Mouse (Mus musculus) MEL (cell line): ENCODE results near the gene Gm20388.

Source experiments
- CHD1 ChIP-seq: IDR thresholded peaks from 2 replicates; pipeline ENCODE4 v1.6.1; 2012; ENCODE audit warnings: low read depth, mild to moderate bottlenecking, inconsistent platforms, low read length, improper control_type of control experiment
- GABPA ChIP-seq: IDR thresholded peaks from 2 replicates; pipeline ENCODE4 v1.6.1; 2012; ENCODE audit warnings: low read depth, mild to moderate bottlenecking, inconsistent platforms, low read length, improper control_type of control experiment, moderate library complexity
- GATA1 ChIP-seq: IDR thresholded peaks from 2 replicates; pipeline ENCODE4 v1.6.1; 2011; ENCODE audit warnings: low read depth, low read length, improper control_type of control experiment
- KAT2A ChIP-seq: conservative IDR thresholded peaks from 2 replicates; pipeline ENCODE4 v1.6.1; 2012; ENCODE audit warnings: low read depth, low read length, improper control_type of control experiment, inconsistent platforms
- TCF12 ChIP-seq: IDR thresholded peaks from 2 replicates; pipeline ENCODE4 v1.6.1; 2014; ENCODE audit warnings: low read depth, mild to moderate bottlenecking, inconsistent platforms, low read length, improper control_type of control experiment, moderate library complexity

DNA sequence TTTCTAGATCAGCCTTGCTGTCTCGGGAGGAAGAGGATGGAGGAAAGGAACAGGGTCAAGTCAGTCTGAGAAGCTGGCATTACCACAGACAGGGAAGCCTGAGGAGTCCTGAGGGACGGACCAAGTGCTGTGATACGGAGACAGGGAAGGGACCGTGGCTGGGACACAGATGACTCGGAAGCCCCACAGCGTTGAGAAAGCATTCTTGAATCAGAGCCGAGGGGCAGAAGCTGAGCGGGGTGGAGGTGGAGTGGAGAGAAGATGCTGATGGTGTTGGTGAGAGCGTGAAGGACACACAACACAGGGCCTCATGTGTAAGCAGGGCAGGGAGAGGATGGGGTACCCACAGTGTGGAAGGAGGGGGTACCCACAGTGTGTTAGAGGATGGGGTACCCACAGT is 2384.7 kb downstream of the Gm20388 start:
- TF ChIP-seq CHD1 (no peak), TCF12 (no peak), KAT2A (no peak), GABPA (no peak), GATA1 (no peak)
